28 mouse cellular contexts compared by ENCODE assay signal in the genomic region with DNA sequence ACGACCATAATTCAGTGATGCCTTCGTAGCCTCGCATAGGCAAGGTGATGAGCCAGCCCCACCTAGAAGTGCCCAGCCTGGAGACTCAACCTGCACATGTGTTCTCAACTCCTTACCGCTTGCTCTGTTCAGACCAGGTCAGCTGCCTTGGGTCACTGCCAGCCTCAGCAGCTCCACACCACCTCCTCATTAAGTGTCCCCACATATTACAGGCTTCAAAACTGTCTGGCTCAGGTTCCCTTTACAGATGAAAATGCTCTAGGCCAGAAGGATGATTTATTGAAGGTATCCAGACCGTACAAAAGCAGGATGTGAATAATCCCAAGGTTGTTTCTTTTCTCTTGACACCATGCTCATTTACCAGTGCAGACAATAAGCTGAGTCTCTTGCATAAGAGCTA. TPM values are rescaled to one million over a fixed set of nuclear protein-coding genes. Genes with fewer than 3 reads are reported as not detected.
DNase-seq lines count a peak whose midpoint lies in the region; ATAC-seq and TF ChIP-seq lines count a peak whose summit lies in the region.
"Had no signal": no experiment of that assay in that cellular context is flagged by ENCODE, and none has a peak within 500 bp of the region (broad histone marks: within the 10 kb centered on the region; RNA-seq: fewer than 3 reads in every experiment).

No protein-coding gene starts in this region.

- H3K36me3 ChIP-seq in heart, embryonic 15.5 days, result no peaks in the 10 kb centered on the region
- H3K36me3 ChIP-seq in heart, embryonic 10.5 days, result peaks cover 12% of the 10 kb centered on the region
- H3K36me3 ChIP-seq in lung, embryonic 16.5 days (ENCODE audit: control insufficient read depth, insufficient read depth, low read length), result no peaks in the 10 kb centered on the region; the same call in 1 of the 2 replicates
- peaks cover 3% of the 10 kb centered on the region; the same call in 1 of the 2 replicates for H3K36me3 ChIP-seq in kidney, postnatal 0 days (ENCODE audit: insufficient read depth, low read length)
- H3K36me3 ChIP-seq: forebrain, embryonic 15.5 days; intestine, embryonic 15.5 days; liver, embryonic 15.5 days had no signal

- DNase-seq in heart, embryonic 10.5 days (ENCODE audit: low spot score), result no peak
- no peak for DNase-seq in lung, postnatal 36 days
- peak; percentile 54 for DNase-seq in kidney, postnatal 0 days (ENCODE audit: low spot score)
- DNase-seq in kidney, postnatal 4 days, result peak; percentile 50 to 57
- no peak for DNase-seq in cerebellum, postnatal 36 days
- no peak for DNase-seq in frontal cortex, postnatal 10 days (ENCODE audit: low spot score in 2 of 2)
- DNase-seq: adrenal gland, adult 8-10 months; cerebellum, adult 8-10 months; cerebellum, postnatal 25 days; gastrocnemius, adult 2 months; gastrocnemius, postnatal 36 days; heart, postnatal 14 days; lung, postnatal 4 days; right cerebral cortex, postnatal 14 days; thymus, adult 18-20 months; thymus, postnatal 36 days had no signal

- H3K9ac ChIP-seq in heart, embryonic 15.5 days, result no peak overlapping the region
- no peak overlapping the region for H3K9ac ChIP-seq in lung, embryonic 16.5 days (ENCODE audit: low read length)
- no peak overlapping the region for H3K9ac ChIP-seq in kidney, postnatal 0 days (ENCODE audit: low read depth, low read length)
- H3K9ac ChIP-seq: forebrain, embryonic 15.5 days; intestine, embryonic 15.5 days; liver, embryonic 15.5 days; lung, embryonic 15.5 days; midbrain, embryonic 13.5 days; neural tube, embryonic 13.5 days had no signal

- H3K9me3 ChIP-seq in heart, embryonic 15.5 days (replicated peaks), result no peaks in the 10 kb centered on the region
- no peaks in the 10 kb centered on the region for H3K9me3 ChIP-seq in heart, embryonic 10.5 days
- H3K9me3 ChIP-seq in lung, embryonic 16.5 days (ENCODE audit: control insufficient read depth, low read length), result no peaks in the 10 kb centered on the region
- H3K9me3 ChIP-seq in kidney, postnatal 0 days (replicated peaks; ENCODE audit: low read length), result no peaks in the 10 kb centered on the region
- H3K9me3 ChIP-seq: forebrain, embryonic 15.5 days; G1E; hindbrain, embryonic 10.5 days; intestine, embryonic 15.5 days; liver, embryonic 15.5 days; lung, embryonic 15.5 days; midbrain, embryonic 13.5 days; neural tube, embryonic 13.5 days had no signal

- peak overlapping the region; percentile 51; the same call in 1 of the 2 replicates for H3K27ac ChIP-seq in heart, embryonic 15.5 days
- H3K27ac ChIP-seq in heart, embryonic 10.5 days, result no peak overlapping the region
- peak overlapping the region; percentile 34; the same call in 1 of the 2 replicates for H3K27ac ChIP-seq in lung, embryonic 16.5 days (ENCODE audit: low read length)
- H3K27ac ChIP-seq in kidney, postnatal 0 days, result no peak overlapping the region
- H3K27ac ChIP-seq: forebrain, embryonic 15.5 days; gastrocnemius, adult 2 months; hindbrain, embryonic 10.5 days; liver, embryonic 15.5 days; lung, embryonic 15.5 days; midbrain, embryonic 13.5 days; neural tube, embryonic 13.5 days had no signal

- peaks cover 24% of the 10 kb centered on the region for H3K4me1 ChIP-seq in heart, embryonic 15.5 days (replicated peaks)
- H3K4me1 ChIP-seq in heart, embryonic 10.5 days, result peaks cover 27% of the 10 kb centered on the region
- H3K4me1 ChIP-seq in lung, embryonic 16.5 days (replicated peaks; ENCODE audit: control insufficient read depth, insufficient read depth, low read length), result peaks cover 16% of the 10 kb centered on the region
- peaks cover 18% of the 10 kb centered on the region for H3K4me1 ChIP-seq in kidney, postnatal 0 days (replicated peaks; ENCODE audit: insufficient read depth, low read length)

- H3K4me3 ChIP-seq in heart, embryonic 15.5 days, result no peak overlapping the region
- no peak overlapping the region for H3K4me3 ChIP-seq in heart, embryonic 10.5 days
- no peak overlapping the region for H3K4me3 ChIP-seq in lung, embryonic 16.5 days (ENCODE audit: low read length)
- no peak overlapping the region for H3K4me3 ChIP-seq in kidney, postnatal 0 days (replicated peaks; ENCODE audit: low read depth, low read length)
- H3K4me3 ChIP-seq: forebrain, embryonic 15.5 days; gastrocnemius, adult 2 months; hindbrain, embryonic 10.5 days; intestine, embryonic 15.5 days; liver, embryonic 15.5 days; lung, embryonic 15.5 days; midbrain, embryonic 13.5 days; neural tube, embryonic 13.5 days had no signal

- TF ChIP-seq CTCF in kidney, postnatal 0 days (IDR thresholded peaks at IDR 0.05; ENCODE audit: low read depth), result no peak

- no peak for ATAC-seq in heart, embryonic 15.5 days (replicated peaks; ENCODE audit: insufficient number of reproducible peaks, insufficient read depth, low FRiP score, low read depth)
- no peak for ATAC-seq in lung, embryonic 16.5 days (ENCODE audit: low read depth)
- 0 out of 2 replicates have a peak, but pooled peaks have one; percentile 31 for ATAC-seq in kidney, postnatal 0 days (replicated peaks; ENCODE audit: low FRiP score, low read depth)
- ATAC-seq: forebrain, embryonic 15.5 days; hindbrain, embryonic 16.5 days; intestine, embryonic 15.5 days; midbrain, embryonic 13.5 days had no signal

- no peaks in the 10 kb centered on the region for H3K27me3 ChIP-seq in heart, embryonic 15.5 days
- H3K27me3 ChIP-seq in heart, embryonic 10.5 days (ENCODE audit: insufficient read depth, poor library complexity, severe bottlenecking), result no peaks in the 10 kb centered on the region
- H3K27me3 ChIP-seq in lung, embryonic 16.5 days (ENCODE audit: control insufficient read depth, insufficient read depth, low read depth, low read length), result no peaks in the 10 kb centered on the region
- H3K27me3 ChIP-seq in kidney, postnatal 0 days (ENCODE audit: insufficient read depth, low read length), result no peaks in the 10 kb centered on the region
- H3K27me3 ChIP-seq: forebrain, embryonic 15.5 days; intestine, embryonic 15.5 days; liver, embryonic 15.5 days; lung, embryonic 15.5 days; midbrain, embryonic 13.5 days; neural tube, embryonic 13.5 days had no signal

- H3K4me2 ChIP-seq in heart, embryonic 15.5 days, result no peak overlapping the region
- H3K4me2 ChIP-seq in lung, embryonic 16.5 days (ENCODE audit: low read depth, low read length), result no peak overlapping the region
- no peak overlapping the region for H3K4me2 ChIP-seq in kidney, postnatal 0 days (ENCODE audit: low read length)
- H3K4me2 ChIP-seq: forebrain, embryonic 15.5 days; heart, embryonic 11.5 days; intestine, embryonic 15.5 days; liver, embryonic 15.5 days; lung, embryonic 15.5 days; midbrain, embryonic 13.5 days; neural tube, embryonic 13.5 days had no signal

- 75% methylated on average over 5 of the region's 5 CpGs for WGBS in heart, embryonic 15.5 days
- 85% methylated on average over 5 of the region's 5 CpGs for WGBS in heart, embryonic 10.5 days
- 68% methylated on average over 5 of the region's 5 CpGs for WGBS in lung, embryonic 16.5 days
- 33% methylated on average over 5 of the region's 5 CpGs for WGBS in kidney, postnatal 0 days

RNA-seq across cellular contexts. Expression of a gene that starts 8.4 kb away (rescaled TPM):
- polyA plus RNA-seq in heart, embryonic 15.5 days (2015; fragmentation: Nextera tagmentation; extraction: Ambion mirVana), result 89.9 and 105 TPM in 2 replicates
- 138 and 170 TPM in 2 replicates for polyA plus RNA-seq in heart, embryonic 10.5 days (2016; fragmentation: Nextera tagmentation; extraction: Ambion mirVana)
- 176 and 183 TPM in 2 replicates for polyA plus RNA-seq in lung, embryonic 16.5 days (2015; fragmentation: Nextera tagmentation; extraction: Ambion mirVana)
- polyA plus RNA-seq in kidney, postnatal 0 days (2015; fragmentation: Nextera tagmentation; extraction: Ambion mirVana), result 186 and 191 TPM in 2 replicates

Comparison
In these comparisons a context has a peak if more than half of its experiments do, and no peak if none do; other contexts are left out.
1. H3K27ac ChIP-seq: peak in heart, embryonic 15.5 days (single experiment) and lung, embryonic 16.5 days (single experiment); none in heart, embryonic 10.5 days (single experiment) and kidney, postnatal 0 days (single experiment).
2. DNase-seq: peak in kidney, postnatal 0 days (single experiment) and kidney, postnatal 4 days (2 of 2); none in heart, embryonic 10.5 days (single experiment), lung, postnatal 36 days (single experiment), cerebellum, postnatal 36 days (0 of 2) and frontal cortex, postnatal 10 days (0 of 2).